Mouse (Mus musculus): ENCODE data around the gene Wscd1. TPM values are rescaled to one million over a fixed set of nuclear protein-coding genes. Genes with fewer than 3 reads are reported as not detected.
"Not testable (repeated sequence)": the region's sequence is repeated elsewhere in the genome, so short reads cannot be mapped to it uniquely, and the experiment has no call there.

Gene Wscd1
- polyA plus RNA-seq, 1 experiment from 2014 or later: 3.1 TPM

DNA sequence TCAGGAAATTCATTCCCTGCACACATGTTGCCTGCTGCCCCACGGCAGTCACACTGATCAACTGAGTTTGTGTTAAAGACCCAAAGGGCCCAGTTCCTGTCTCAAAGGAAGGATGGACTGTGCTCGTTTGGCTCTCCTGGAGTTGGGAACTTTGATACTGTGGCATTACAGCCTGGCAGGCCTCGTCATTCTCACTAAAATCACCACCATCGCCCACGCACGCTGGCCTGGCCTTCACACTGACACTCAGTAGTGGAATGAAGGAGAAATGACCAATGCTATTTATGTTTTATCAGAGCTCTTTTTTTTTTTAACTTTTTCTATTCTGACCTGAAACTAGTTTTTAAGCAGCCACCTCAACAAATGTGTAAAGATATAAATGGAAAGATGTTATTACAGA is 65.6 kb downstream of the Wscd1 start:
- 79% methylated on average over 6 of the region's 6 CpGs for WGBS

GRCm38 (mm10) chr11:71816918-71817317 is 67.2 kb downstream of the Wscd1 start:
- Histone ChIP-seq H3K4me3 (no peak overlapping the region), H3K36me3 (no peaks in the 10 kb centered on the region), H3K4me1 (no peaks in the 10 kb centered on the region), H3K9me3 (no peaks in the 10 kb centered on the region), H3K27me3 (ENCODE audit: insufficient read depth, poor library complexity, severe bottlenecking) (no peaks in the 10 kb centered on the region; the same call in 1 of the 2 replicates), H3K27ac (no peak overlapping the region)
- DNase-seq (ENCODE audit: low spot score): no peak
- whole genome bisulfite sequencing: 75% methylated on average over 3 of the region's 3 CpGs

More for the DNA sequence above, 65.6 kb downstream of the Wscd1 start:
- no peaks in the 10 kb centered on the region for H3K4me1 ChIP-seq
- H3K27ac ChIP-seq: no peak overlapping the region
- H3K9me3 ChIP-seq: no peaks in the 10 kb centered on the region
- H3K36me3 ChIP-seq: no peaks in the 10 kb centered on the region
- DNase-seq (ENCODE audit: low spot score): no peak
- no peaks in the 10 kb centered on the region; the same call in 1 of the 2 replicates for H3K27me3 ChIP-seq (ENCODE audit: insufficient read depth, poor library complexity, severe bottlenecking)
- H3K4me3 ChIP-seq: no peak overlapping the region

DNA sequence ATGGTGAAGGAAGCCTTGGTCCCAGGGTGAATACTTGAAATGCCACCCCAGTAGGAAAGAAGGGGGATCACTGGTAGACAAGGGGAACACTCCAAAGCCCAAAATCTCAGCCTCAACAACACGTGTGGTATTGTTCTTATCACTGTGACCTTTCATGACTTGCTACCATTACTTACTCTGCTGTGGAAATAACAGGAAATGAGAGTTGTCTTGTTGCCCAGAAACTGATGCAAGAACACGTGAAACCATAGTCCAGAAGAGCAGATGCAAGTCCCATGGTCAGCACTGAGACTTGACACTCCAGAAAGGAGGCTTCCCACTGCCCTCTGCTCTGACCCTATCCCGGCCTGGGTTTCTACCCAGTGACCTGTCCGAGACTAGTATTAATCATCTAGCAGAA is 67.6 kb downstream of the Wscd1 start:
- H3K27me3 ChIP-seq (ENCODE audit: insufficient read depth, poor library complexity, severe bottlenecking): no peaks in the 10 kb centered on the region; the same call in 1 of the 2 replicates
- no peaks in the 10 kb centered on the region for H3K9me3 ChIP-seq
- no peak overlapping the region for H3K4me3 ChIP-seq
- 63% methylated on average over 4 of the region's 4 CpGs for WGBS
- no peak for DNase-seq (ENCODE audit: low spot score)
- no peak overlapping the region for H3K27ac ChIP-seq
- no peaks in the 10 kb centered on the region for H3K4me1 ChIP-seq
- no peaks in the 10 kb centered on the region for H3K36me3 ChIP-seq

DNA sequence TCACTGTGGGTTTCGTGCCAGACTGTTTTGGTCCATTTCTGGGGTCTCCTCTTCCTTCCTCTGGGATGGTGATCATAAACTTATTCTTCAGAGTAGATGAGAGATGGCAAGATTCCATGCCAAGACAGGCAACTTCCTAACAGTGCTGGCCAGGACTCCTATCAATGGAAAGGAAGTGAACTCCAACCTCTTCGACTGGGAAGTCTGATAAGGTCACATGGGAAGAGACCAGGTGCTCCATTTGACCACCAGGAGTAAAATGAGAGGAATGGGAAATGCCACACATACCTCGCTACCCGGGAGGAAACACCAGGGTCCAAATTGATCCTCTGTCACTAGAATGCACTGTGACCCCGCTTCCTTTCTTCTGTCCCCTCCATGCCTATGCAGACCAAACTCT is 68.4 kb downstream of the Wscd1 start:
- no peaks in the 10 kb centered on the region for H3K36me3 ChIP-seq
- no peak for DNase-seq (ENCODE audit: low spot score)
- no peak overlapping the region for H3K4me3 ChIP-seq
- 55% methylated on average over 5 of the region's 5 CpGs for WGBS
- H3K4me1 ChIP-seq: no peaks in the 10 kb centered on the region
- H3K27me3 ChIP-seq (ENCODE audit: insufficient read depth, poor library complexity, severe bottlenecking): no peaks in the 10 kb centered on the region; the same call in 1 of the 2 replicates
- no peak overlapping the region for H3K27ac ChIP-seq
- no peaks in the 10 kb centered on the region for H3K9me3 ChIP-seq

GRCm38 (mm10) chr11:71819901-71820300 is 70.2 kb downstream of the Wscd1 start:
- H3K27me3 ChIP-seq (ENCODE audit: insufficient read depth, poor library complexity, severe bottlenecking): no peaks in the 10 kb centered on the region; the same call in 1 of the 2 replicates
- no peak for DNase-seq (ENCODE audit: low spot score)
- 77% methylated on average over 9 of the region's 9 CpGs for WGBS
- no peaks in the 10 kb centered on the region for H3K4me1 ChIP-seq
- H3K4me3 ChIP-seq: no peak overlapping the region
- H3K27ac ChIP-seq: no peak overlapping the region
- no peaks in the 10 kb centered on the region for H3K36me3 ChIP-seq
- H3K9me3 ChIP-seq: no peaks in the 10 kb centered on the region

GRCm38 (mm10) chr11:71820847-71821246 is 71.1 kb downstream of the Wscd1 start:
- Histone ChIP-seq H3K4me1 (no peaks in the 10 kb centered on the region), H3K36me3 (no peaks in the 10 kb centered on the region), H3K4me3 (0 out of 2 replicates have a peak overlapping the region, but pooled peaks have one; percentile 16), H3K9me3 (no peaks in the 10 kb centered on the region), H3K27me3 (ENCODE audit: insufficient read depth, poor library complexity, severe bottlenecking) (no peaks in the 10 kb centered on the region; the same call in 1 of the 2 replicates), H3K27ac (no peak overlapping the region)
- 38% methylated on average over 10 of the region's 10 CpGs for WGBS
- DNase-seq (ENCODE audit: low spot score): no peak

- not testable (repeated sequence) for H3K4me1 ChIP-seq; H3K27ac ChIP-seq; H3K4me3 ChIP-seq; H3K27me3 ChIP-seq (ENCODE audit: insufficient read depth, poor library complexity, severe bottlenecking); H3K36me3 ChIP-seq; H3K9me3 ChIP-seq; DNase-seq (ENCODE audit: low spot score)
- 75% methylated on average over 6 of the region's 6 CpGs for WGBS
Observed at GRCm38 (mm10) chr11:71821526-71821925, 71.8 kb downstream of the Wscd1 start.

GRCm38 (mm10) chr11:71822031-71822430 is 72.3 kb downstream of the Wscd1 start:
- H3K36me3 ChIP-seq: no peaks in the 10 kb centered on the region
- no peak overlapping the region for H3K27ac ChIP-seq
- H3K27me3 ChIP-seq (ENCODE audit: insufficient read depth, poor library complexity, severe bottlenecking): no peaks in the 10 kb centered on the region; the same call in 1 of the 2 replicates
- no peaks in the 10 kb centered on the region for H3K9me3 ChIP-seq
- no peaks in the 10 kb centered on the region for H3K4me1 ChIP-seq
- WGBS: 85% methylated on average over 5 of the region's 5 CpGs
- H3K4me3 ChIP-seq: no peak overlapping the region
- DNase-seq (ENCODE audit: low spot score): no peak

- Histone ChIP-seq H3K4me1 (no peaks in the 10 kb centered on the region), H3K9me3 (no peaks in the 10 kb centered on the region), H3K4me3 (no peak overlapping the region), H3K27ac (no peak overlapping the region), H3K36me3 (no peaks in the 10 kb centered on the region), H3K27me3 (ENCODE audit: insufficient read depth, poor library complexity, severe bottlenecking) (no peaks in the 10 kb centered on the region; the same call in 1 of the 2 replicates)
- 60% methylated on average over 4 of the region's 4 CpGs for WGBS
- DNase-seq (ENCODE audit: low spot score): no peak
Observed at GRCm38 (mm10) chr11:71824971-71825370, 75.3 kb downstream of the Wscd1 start.

Measured in heart, embryonic 10.5 days (tissue).